Mouse (Mus musculus) layer of hippocampus, postnatal 36 days (tissue): ENCODE results near the gene Adcy6. TPM values are rescaled to one million over a fixed set of nuclear protein-coding genes. Genes with fewer than 3 reads are reported as not detected.
"Not testable (repeated sequence)": the region's sequence is repeated elsewhere in the genome, so short reads cannot be mapped to it uniquely, and the experiment has no call there.

ENCODE experiments used
- DNase-seq, 2 experiments: peaks; one replicate each; pipeline ENCODE4 v3.0.0; 2022
- total RNA-seq, 2 experiments: library from RNA; stranded (reverse); gene quantifications; 2 replicates each; pipeline ENCODE4 v1.2.3; 2021

Adcy6 gene
- total RNA-seq, 2 experiments from 2014 or later: 43.7 to 48.8 TPM

- DNase-seq: no peak
These were observed 8.1 kb downstream of the Adcy6 start for GRCm38 (mm10) chr15:98601832-98602190.

- DNase-seq: no peak
These were observed 9.7 kb downstream of the Adcy6 start for GRCm38 (mm10) chr15:98600036-98600709.

GRCm38 (mm10) chr15:98596609-98597008, 13.3 kb downstream of the Adcy6 start:
- DNase-seq: no peak

- no peak for DNase-seq
These were observed 14.8 kb downstream of the Adcy6 start for GRCm38 (mm10) chr15:98595049-98595448.

GRCm38 (mm10) chr15:98594193-98594592, 15.7 kb downstream of the Adcy6 start:
- DNase-seq: peak; percentile 40 to 41

- no peak for DNase-seq
These were observed 18.5 kb downstream of the Adcy6 start for GRCm38 (mm10) chr15:98591396-98591795.

- DNase-seq: no peak
These were observed 20.1 kb downstream of the Adcy6 start for GRCm38 (mm10) chr15:98589640-98590336.

- no peak for DNase-seq
These were observed 22.1 kb downstream of the Adcy6 start for GRCm38 (mm10) chr15:98587751-98588150.

- not testable (repeated sequence) for DNase-seq
These were observed 23.7 kb downstream of the Adcy6 start for GRCm38 (mm10) chr15:98586141-98586540.

- no peak for DNase-seq
These were observed 24.5 kb downstream of the Adcy6 start for GRCm38 (mm10) chr15:98585421-98585820.

GRCm38 (mm10) chr15:98582996-98583395, 26.9 kb downstream of the Adcy6 start:
- no peak for DNase-seq

- DNase-seq: no peak
These were observed 27.5 kb downstream of the Adcy6 start for GRCm38 (mm10) chr15:98582410-98582809.

- peak; percentile 60 to 67 for DNase-seq
These were observed 29.9 kb downstream of the Adcy6 start for GRCm38 (mm10) chr15:98579795-98580464.

GRCm38 (mm10) chr15:98579310-98579709, 30.6 kb downstream of the Adcy6 start:
- no peak for DNase-seq

GRCm38 (mm10) chr15:98573293-98573692, 36.6 kb downstream of the Adcy6 start:
- no peak for DNase-seq

- no peak for DNase-seq
These were observed 38.9 kb downstream of the Adcy6 start, which contains the start of the genes Ccnt1 and 4930415O20Rik for GRCm38 (mm10) chr15:98570873-98571538. Gene Ccnt1 (minus strand): TSS chr15:98570923. Gene 4930415O20Rik (plus strand): TSS chr15:98571004.

GRCm38 (mm10) chr15:98569795-98570365, 40.0 kb downstream of the Adcy6 start:
- DNase-seq: no peak

GRCm38 (mm10) chr15:98569216-98569615, 40.7 kb downstream of the Adcy6 start:
- DNase-seq: no peak

GRCm38 (mm10) chr15:98568256-98569033, 41.4 kb downstream of the Adcy6 start:
- no peak for DNase-seq

GRCm38 (mm10) chr15:98567278-98568134, 42.4 kb downstream of the Adcy6 start:
- peak; percentile 100 for DNase-seq

GRCm38 (mm10) chr15:98566973-98567277, 43.0 kb downstream of the Adcy6 start:
- no peak for DNase-seq
